Mouse (Mus musculus) embryonic facial prominence, embryonic 11.5 days (tissue): ENCODE data around the gene Mknk2. TPM values are rescaled to one million over a fixed set of nuclear protein-coding genes. Genes with fewer than 3 reads are reported as not detected.

Experiments
- ATAC-seq: fragments of 200-750 bp; cut with Nextera tagmentation; replicated peaks from 2 replicates; pipeline ENCODE4 v1.8.0; 2017; ENCODE audit warnings: low read depth; ENCODE audit not compliant: insufficient number of reproducible peaks, low FRiP score, low TSS enrichment
- DNase-seq: peaks from one replicate; pipeline ENCODE4 v3.0.0-alpha.2; 2015; ENCODE audit warnings: low spot score
- H3K27ac ChIP-seq: fragments of 300-500 bp; sonication (generic); replicated peaks from 2 replicates; pipeline ENCODE4 v1.5.1; 2014; ENCODE audit warnings: mild to moderate bottlenecking, low read depth, low read length, control low read depth
- H3K27me3 ChIP-seq: fragments of 300-500 bp; sonication (generic); 2 replicates; pipeline ENCODE4 v1.6.1; 2014; ENCODE audit warnings: mild to moderate bottlenecking, low read length, moderate library complexity, mixed read lengths; ENCODE audit not compliant: control insufficient read depth, insufficient read depth
- H3K36me3 ChIP-seq: fragments of 300-500 bp; sonication (generic); replicated peaks from 2 replicates; pipeline ENCODE4 v1.6.1; 2014; ENCODE audit warnings: low read depth, mild to moderate bottlenecking, low read length, moderate library complexity, mixed read lengths; ENCODE audit not compliant: control insufficient read depth, insufficient read depth
- H3K4me1 ChIP-seq: fragments of 300-500 bp; sonication (generic); 2 replicates; pipeline ENCODE4 v1.6.1; 2014; ENCODE audit warnings: low read length, mixed read lengths; ENCODE audit not compliant: control insufficient read depth, insufficient read depth
- H3K4me2 ChIP-seq: fragments of 300-500 bp; sonication (generic); 2 replicates; pipeline ENCODE4 v1.6.1; 2014; ENCODE audit warnings: low read depth, mild to moderate bottlenecking, control low read depth, low read length, moderate library complexity
- H3K4me3 ChIP-seq: fragments of 300-500 bp; sonication (generic); 2 replicates; pipeline ENCODE4 v1.5.1; 2014; ENCODE audit warnings: low read depth, low read length, control low read depth
- H3K9ac ChIP-seq: fragments of 300-500 bp; sonication (generic); replicated peaks from 2 replicates; pipeline ENCODE4 v1.6.1; 2014; ENCODE audit warnings: mild to moderate bottlenecking, control low read depth, low read length
- H3K9me3 ChIP-seq: fragments of 300-500 bp; sonication (generic); replicated peaks from 2 replicates; pipeline ENCODE4 v1.6.1; 2016; ENCODE audit warnings: mild to moderate bottlenecking, low read length, inconsistent platforms, mixed read lengths; ENCODE audit not compliant: control insufficient read depth
- WGBS: fragments of 180-500 bp; shearing (Covaris S2); extraction: QIAGEN DNeasy Blood & Tissue Kit; methylation state at CpG from one replicate; pipeline ENCODE4 v1.1.7; 2014; 5-methylcytosine and 5-hydroxymethylcytosine counted together
- polyA plus RNA-seq: library from polyadenylated mRNA; unstranded; fragments of >200 nt; fragmentation: Nextera tagmentation; extraction: Ambion mirVana; gene quantifications from 2 replicates; pipeline ENCODE4 v1.2.1, GENCODE M21; 2014

Gene Mknk2
- polyA plus RNA-seq, 1 experiment from 2014 or later: 63.7 TPM

- Histone ChIP-seq H3K27me3 (no peaks in the 10 kb centered on the region), H3K9ac (no peak overlapping the region), H3K4me2 (no peak overlapping the region), H3K27ac (no peak overlapping the region), H3K4me1 (peaks cover 13% of the 10 kb centered on the region), H3K4me3 (no peak overlapping the region), H3K36me3 (peaks cover 31% of the 10 kb centered on the region), H3K9me3 (no peaks in the 10 kb centered on the region)
- 90% methylated on average over 4 of the region's 4 CpGs for WGBS
- ATAC-seq (no peak), DNase-seq (no peak)
These were observed 6.7 kb downstream of the Mknk2 start for GRCm38 (mm10) chr10:80671251-80671650.

GRCm38 (mm10) chr10:80670531-80670930, 7.4 kb downstream of the Mknk2 start:
- Histone ChIP-seq H3K4me2 (no peak overlapping the region), H3K27me3 (no peaks in the 10 kb centered on the region), H3K27ac (no peak overlapping the region), H3K4me1 (peaks cover 13% of the 10 kb centered on the region), H3K4me3 (no peak overlapping the region), H3K36me3 (peaks cover 34% of the 10 kb centered on the region), H3K9ac (no peak overlapping the region), H3K9me3 (no peaks in the 10 kb centered on the region)
- ATAC-seq (no peak), DNase-seq (no peak)
- 92% methylated on average over 2 of the region's 2 CpGs for WGBS

GRCm38 (mm10) chr10:80669737-80670485, 8.0 kb downstream of the Mknk2 start:
- 94% methylated on average over 7 of the region's 7 CpGs for WGBS
- no peak overlapping the region for H3K4me2 ChIP-seq
- no peak overlapping the region for H3K9ac ChIP-seq
- H3K4me3 ChIP-seq: no peak overlapping the region
- peaks cover 34% of the 10 kb centered on the region for H3K36me3 ChIP-seq
- H3K9me3 ChIP-seq: no peaks in the 10 kb centered on the region
- no peak for ATAC-seq
- H3K27me3 ChIP-seq: no peaks in the 10 kb centered on the region
- H3K27ac ChIP-seq: no peak overlapping the region
- peaks cover 15% of the 10 kb centered on the region for H3K4me1 ChIP-seq
- DNase-seq: no peak

- peaks cover 7% of the 10 kb centered on the region for H3K4me1 ChIP-seq
- no peaks in the 10 kb centered on the region for H3K9me3 ChIP-seq
- no peak for DNase-seq
- H3K27me3 ChIP-seq: no peaks in the 10 kb centered on the region
- H3K27ac ChIP-seq: no peak overlapping the region
- WGBS: 91% methylated on average over 12 of the region's 12 CpGs
- H3K4me3 ChIP-seq: no peak overlapping the region
- no peak overlapping the region for H3K9ac ChIP-seq
- ATAC-seq: no peak
- no peak overlapping the region for H3K4me2 ChIP-seq
- peaks cover 34% of the 10 kb centered on the region for H3K36me3 ChIP-seq
These were observed 8.9 kb downstream of the Mknk2 start for GRCm38 (mm10) chr10:80669018-80669417.

- Histone ChIP-seq H3K9ac (no peak overlapping the region), H3K27ac (no peak overlapping the region), H3K4me2 (no peak overlapping the region), H3K27me3 (no peaks in the 10 kb centered on the region), H3K4me3 (no peak overlapping the region), H3K9me3 (no peaks in the 10 kb centered on the region), H3K36me3 (peaks cover 34% of the 10 kb centered on the region), H3K4me1 (peaks cover 3% of the 10 kb centered on the region)
- DNase-seq: no peak
- 89% methylated on average over 11 of the region's 11 CpGs for WGBS
- no peak for ATAC-seq
These were observed 9.3 kb downstream of the Mknk2 start for GRCm38 (mm10) chr10:80668614-80669013.

- Histone ChIP-seq H3K4me1 (peaks cover 2% of the 10 kb centered on the region; the same call in 1 of the 2 replicates), H3K4me2 (no peak overlapping the region), H3K9ac (no peak overlapping the region), H3K4me3 (no peak overlapping the region), H3K36me3 (peaks cover 34% of the 10 kb centered on the region), H3K27ac (no peak overlapping the region), H3K9me3 (no peaks in the 10 kb centered on the region), H3K27me3 (no peaks in the 10 kb centered on the region)
- DNase-seq (no peak), ATAC-seq (no peak)
- 81% methylated on average over 16 of the region's 19 CpGs for WGBS
These were observed 11.0 kb downstream of the Mknk2 start for GRCm38 (mm10) chr10:80666837-80667412.

- Histone ChIP-seq H3K27me3 (no peaks in the 10 kb centered on the region), H3K4me2 (no peak overlapping the region), H3K4me3 (no peak overlapping the region), H3K4me1 (peaks cover 2% of the 10 kb centered on the region; the same call in 1 of the 2 replicates), H3K36me3 (peaks cover 32% of the 10 kb centered on the region), H3K9ac (no peak overlapping the region), H3K9me3 (no peaks in the 10 kb centered on the region), H3K27ac (0 out of 2 replicates have a peak overlapping the region, but pooled peaks have one; percentile 8)
- ATAC-seq: no peak
- DNase-seq: no peak
- 71% methylated on average over 10 of the region's 10 CpGs for WGBS
These were observed 11.8 kb downstream of the Mknk2 start for GRCm38 (mm10) chr10:80665981-80666733.

- Histone ChIP-seq H3K4me2 (no peak overlapping the region), H3K4me1 (peaks cover 2% of the 10 kb centered on the region; the same call in 1 of the 2 replicates), H3K27ac (no peak overlapping the region), H3K27me3 (no peaks in the 10 kb centered on the region), H3K9me3 (no peaks in the 10 kb centered on the region), H3K4me3 (no peak overlapping the region), H3K36me3 (peaks cover 28% of the 10 kb centered on the region), H3K9ac (no peak overlapping the region)
- WGBS: 65% methylated on average over 4 of the region's 4 CpGs
- ATAC-seq: no peak
- no peak for DNase-seq
These were observed 12.5 kb downstream of the Mknk2 start for GRCm38 (mm10) chr10:80665459-80665858.
